Mouse (Mus musculus) E14TG2a.4 (cell line): ENCODE results near the gene Snrnp48.

ENCODE experiments used
- H3K27me3 ChIP-seq: 2 replicates; pipeline ENCODE4 v1.6.1; 2014; ENCODE audit warnings: low read length, control low read depth; ENCODE audit not compliant: insufficient read depth
- H3K36me3 ChIP-seq: 2 replicates; pipeline ENCODE4 v1.6.1; 2014; ENCODE audit warnings: low read length, control low read depth; ENCODE audit not compliant: insufficient read depth
- H3K4me1 ChIP-seq: replicated peaks from 2 replicates; pipeline ENCODE4 v1.6.1; 2014; ENCODE audit warnings: low read depth, low read length, control low read depth
- H3K4me3 ChIP-seq: replicated peaks from 2 replicates; pipeline ENCODE4 v1.5.1; 2014; ENCODE audit warnings: mild to moderate bottlenecking, low read length
- H3K9me3 ChIP-seq: 2 replicates; pipeline ENCODE4 v1.6.1; 2014; ENCODE audit warnings: low read length, control low read depth
- CTCF ChIP-seq: conservative IDR thresholded peaks from 2 replicates; pipeline ENCODE4 v1.5.1; 2014; ENCODE audit warnings: low read length
- NANOG ChIP-seq: IDR thresholded peaks from 2 replicates; pipeline ENCODE4 v1.6.1; 2014; ENCODE audit warnings: borderline replicate concordance, low read length, mixed read lengths
- POU5F1 ChIP-seq: IDR thresholded peaks from 2 replicates; pipeline ENCODE4 v1.6.1; 2014; ENCODE audit warnings: low read length, borderline replicate concordance

Snrnp48 gene

DNA sequence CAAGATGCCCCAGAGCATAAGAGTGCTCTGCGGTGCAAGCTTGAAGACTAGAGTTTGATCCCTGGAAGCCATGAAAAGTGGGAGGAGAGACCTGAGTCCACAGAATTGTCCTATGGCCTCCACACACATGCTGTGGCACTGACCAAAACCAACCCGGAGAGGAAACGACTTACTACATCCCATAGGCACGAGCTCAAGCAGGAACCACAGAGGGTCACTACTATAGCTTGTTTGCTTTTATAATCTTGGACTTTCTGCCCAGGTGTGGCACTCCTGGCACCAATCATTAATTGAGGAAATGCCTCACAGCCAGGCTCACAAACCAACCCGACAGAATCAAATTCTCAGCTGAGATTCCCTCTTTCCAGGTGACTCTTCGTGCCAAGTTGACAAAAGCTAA lies 3.3 kb upstream of the Snrnp48 start:
- Histone ChIP-seq H3K4me3 (no peak overlapping the region), H3K9me3 (no peaks in the 10 kb centered on the region), H3K27me3 (peaks cover 17% of the 10 kb centered on the region), H3K36me3 (no peaks in the 10 kb centered on the region; the same call in 1 of the 2 replicates), H3K4me1 (peaks cover 24% of the 10 kb centered on the region)
- TF ChIP-seq NANOG (no peak), POU5F1 (no peak), CTCF (no peak)

DNA sequence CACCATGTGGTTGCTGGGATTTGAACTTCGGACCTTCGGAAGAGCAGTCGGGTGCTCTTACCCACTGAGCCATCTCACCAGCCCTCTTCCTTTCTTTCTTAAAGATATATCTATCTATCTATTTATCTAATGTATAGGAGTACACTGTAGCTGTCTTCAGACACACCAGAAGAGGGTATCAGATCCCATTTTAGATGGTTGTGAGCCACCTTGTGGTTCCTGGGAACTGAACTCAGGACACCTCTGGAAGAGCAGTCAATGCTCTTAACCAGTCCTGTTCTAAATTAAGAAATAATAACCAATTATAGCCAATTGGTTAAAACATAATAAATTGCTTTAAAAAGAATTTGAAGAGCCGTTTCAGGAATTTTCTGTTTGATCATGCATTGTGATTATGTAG lies 567 bp upstream of the Snrnp48 start:
- Histone ChIP-seq H3K4me3 (peak overlapping the region; percentile 97), H3K9me3 (no peaks in the 10 kb centered on the region), H3K36me3 (peaks cover 24% of the 10 kb centered on the region), H3K4me1 (peaks cover 36% of the 10 kb centered on the region), H3K27me3 (peaks cover 5% of the 10 kb centered on the region)
- no peak for TF ChIP-seq POU5F1
- TF ChIP-seq NANOG, result no peak
- TF ChIP-seq CTCF, result no peak

DNA sequence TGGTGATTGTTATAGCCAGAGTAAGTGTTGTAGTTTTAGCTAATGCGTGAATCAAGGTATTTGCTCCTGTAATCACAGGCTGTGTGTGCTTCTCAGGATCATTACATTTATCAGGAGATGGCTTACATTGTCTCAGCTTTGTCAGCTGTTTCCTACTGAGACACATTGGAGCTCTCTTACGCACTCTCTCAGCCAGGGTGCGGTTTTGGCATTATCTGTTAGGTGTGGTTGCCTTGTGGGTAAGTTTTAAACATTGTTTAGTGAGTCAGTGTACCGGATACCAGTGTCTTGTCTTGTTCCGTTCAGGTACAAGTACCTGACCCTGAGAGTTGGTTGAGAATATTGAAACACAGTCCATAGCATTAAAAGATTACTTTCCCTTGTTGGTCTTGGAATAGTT lies 6.4 kb downstream of the Snrnp48 start:
- no peaks in the 10 kb centered on the region for H3K27me3 ChIP-seq
- peaks cover 88% of the 10 kb centered on the region for H3K36me3 ChIP-seq
- H3K9me3 ChIP-seq, result no peaks in the 10 kb centered on the region
- no peak overlapping the region for H3K4me3 ChIP-seq
- H3K4me1 ChIP-seq, result peaks cover 26% of the 10 kb centered on the region
- no peak for TF ChIP-seq NANOG
- no peak for TF ChIP-seq POU5F1
- no peak for TF ChIP-seq CTCF

GRCm38 (mm10) chr13:38218686-38219085 lies 13.9 kb downstream of the Snrnp48 start:
- no peaks in the 10 kb centered on the region for H3K27me3 ChIP-seq
- H3K4me3 ChIP-seq, result no peak overlapping the region
- no peaks in the 10 kb centered on the region for H3K9me3 ChIP-seq
- H3K36me3 ChIP-seq, result peaks cover 97% of the 10 kb centered on the region
- TF ChIP-seq CTCF, result no peak
- TF ChIP-seq POU5F1, result no peak
- no peak for TF ChIP-seq NANOG
- peaks cover 8% of the 10 kb centered on the region for H3K4me1 ChIP-seq

GRCm38 (mm10) chr13:38220331-38220730 lies 15.6 kb downstream of the Snrnp48 start:
- Histone ChIP-seq H3K36me3 (peaks cover 99% of the 10 kb centered on the region), H3K4me3 (no peak overlapping the region), H3K27me3 (no peaks in the 10 kb centered on the region), H3K9me3 (no peaks in the 10 kb centered on the region), H3K4me1 (peaks cover 8% of the 10 kb centered on the region)
- TF ChIP-seq POU5F1 (no peak), CTCF (no peak), NANOG (no peak)

DNA sequence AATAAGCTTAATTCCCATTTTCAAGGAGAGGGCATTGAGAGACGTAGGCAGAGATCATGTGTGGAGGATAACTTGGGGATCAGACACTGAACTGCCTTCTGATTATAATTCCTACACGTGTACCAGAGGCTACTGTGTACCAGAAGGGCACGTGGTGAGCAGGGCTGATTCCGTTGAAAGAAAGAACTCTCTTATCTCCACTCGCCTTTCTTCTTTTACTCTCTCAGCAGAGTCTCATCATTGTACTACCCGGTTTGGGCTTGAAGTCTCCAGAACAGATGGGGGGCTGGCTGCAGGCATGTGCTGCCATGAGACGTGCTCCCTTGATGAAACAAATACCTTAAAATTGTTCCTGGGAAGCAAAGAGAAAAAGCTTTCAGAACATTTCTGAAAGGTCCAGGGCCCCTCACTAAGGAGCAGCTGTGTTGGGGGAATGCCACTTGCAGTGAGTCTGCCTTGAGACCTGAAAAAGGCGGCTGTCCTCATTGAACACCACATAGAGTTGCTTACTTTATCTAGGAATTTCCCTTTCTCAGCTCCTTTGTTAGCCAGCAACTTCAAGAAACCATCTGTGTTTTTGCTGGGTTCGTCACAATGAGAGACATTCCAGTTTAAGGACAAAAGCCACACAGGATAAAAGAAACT lies 25.6 kb downstream of the Snrnp48 start:
- Histone ChIP-seq H3K27me3 (no peaks in the 10 kb centered on the region), H3K4me1 (peaks cover 20% of the 10 kb centered on the region), H3K36me3 (peaks cover 36% of the 10 kb centered on the region), H3K9me3 (no peaks in the 10 kb centered on the region; the same call in 1 of the 2 replicates), H3K4me3 (no peak overlapping the region)
- no peak for TF ChIP-seq NANOG
- TF ChIP-seq POU5F1, result no peak
- TF ChIP-seq CTCF, result no peak

DNA sequence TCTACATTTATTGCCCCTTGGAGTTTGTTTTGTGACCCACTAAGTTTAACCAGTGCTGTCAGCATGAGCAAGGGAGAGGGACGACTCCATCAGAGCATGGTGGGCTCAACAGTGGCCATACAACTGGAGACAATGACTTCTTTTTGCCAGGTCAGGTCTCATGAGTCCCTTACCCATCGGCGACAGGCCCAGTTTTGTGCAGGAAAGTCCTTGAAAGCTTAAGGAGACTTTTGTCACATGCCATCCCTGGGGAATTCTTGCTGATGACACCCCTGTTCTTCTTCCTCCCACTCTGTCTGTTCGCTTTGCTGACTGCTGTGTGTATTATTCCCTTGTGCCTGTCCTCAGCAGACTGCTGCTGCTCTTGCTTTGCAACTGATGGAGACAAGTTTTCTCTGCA lies 27.7 kb downstream of the Snrnp48 start:
- no peaks in the 10 kb centered on the region for H3K27me3 ChIP-seq
- peaks cover 22% of the 10 kb centered on the region for H3K4me1 ChIP-seq
- no peak overlapping the region for H3K4me3 ChIP-seq
- H3K9me3 ChIP-seq, result no peaks in the 10 kb centered on the region; the same call in 1 of the 2 replicates
- no peak for TF ChIP-seq CTCF
- TF ChIP-seq POU5F1, result no peak
- no peak for TF ChIP-seq NANOG
- peaks cover 18% of the 10 kb centered on the region for H3K36me3 ChIP-seq

GRCm38 (mm10) chr13:38232856-38233625 lies 28.3 kb downstream of the Snrnp48 start:
- Histone ChIP-seq H3K9me3 (no peaks in the 10 kb centered on the region; the same call in 1 of the 2 replicates), H3K4me3 (no peak overlapping the region), H3K36me3 (peaks cover 12% of the 10 kb centered on the region), H3K4me1 (peaks cover 22% of the 10 kb centered on the region), H3K27me3 (no peaks in the 10 kb centered on the region)
- TF ChIP-seq CTCF (no peak), POU5F1 (no peak), NANOG (no peak)
